Mouse (Mus musculus) lung, adult 2 months (tissue): ENCODE results near the gene Nod1.

Experiments
- CTCF ChIP-seq: fragments of 200-500 bp; IDR thresholded peaks from 2 replicates; pipeline ENCODE4 v1.5.1; 2011; ENCODE audit warnings: mild to moderate bottlenecking, low read length, control low read depth; ENCODE audit not compliant: insufficient read depth
- POLR2A ChIP-seq: fragments of 200-500 bp; IDR thresholded peaks from 2 replicates; pipeline ENCODE4 v1.6.1; 2011; ENCODE audit warnings: low read depth, mild to moderate bottlenecking, control low read depth, low read length, borderline replicate concordance; ENCODE audit errors: extremely low read depth

GRCm38 (mm10) chr6:55021806-55022205, 49.4 kb upstream of the Nod1 start:
- no peak for TF ChIP-seq CTCF
- no peak for TF ChIP-seq POLR2A
